Mouse (Mus musculus) kidney, postnatal 0 days (tissue): Measurements from ENCODE around the gene Gmds. TPM values are rescaled to one million over a fixed set of nuclear protein-coding genes. Genes with fewer than 3 reads are reported as not detected.
A peak's percentile ranks its signal among the peaks of the same experiment; 100 is the strongest.

Experiments used
- ATAC-seq: fragments of 200-750 bp; cut with Nextera tagmentation; replicated peaks from 2 replicates; pipeline ENCODE4 v1.8.0; 2017; ENCODE audit warnings: low read depth, moderate number of reproducible peaks, moderate TSS enrichment, moderate library complexity; ENCODE audit not compliant: low FRiP score
- DNase-seq: peaks from one replicate; pipeline ENCODE4 v3.0.0-alpha.2; 2016; ENCODE audit warnings: low spot score
- H3K27ac ChIP-seq: fragments of 300-500 bp; sonication (generic); 2 replicates; pipeline ENCODE4 v1.5.1; 2014; ENCODE audit warnings: mild to moderate bottlenecking
- H3K27me3 ChIP-seq: fragments of 300-500 bp; sonication (generic); 2 replicates; pipeline ENCODE4 v1.6.1; 2014; ENCODE audit warnings: low read length, mixed read lengths; ENCODE audit not compliant: insufficient read depth
- H3K36me3 ChIP-seq: fragments of 300-500 bp; sonication (generic); 2 replicates; pipeline ENCODE4 v1.6.1; 2014; ENCODE audit warnings: low read length, mixed read lengths; ENCODE audit not compliant: insufficient read depth
- H3K4me1 ChIP-seq: fragments of 300-500 bp; sonication (generic); replicated peaks from 2 replicates; pipeline ENCODE4 v1.6.1; 2014; ENCODE audit warnings: antibody characterized with exemption, low read length, mixed read lengths; ENCODE audit not compliant: insufficient read depth
- H3K4me2 ChIP-seq: fragments of 300-500 bp; sonication (generic); 2 replicates; pipeline ENCODE4 v1.6.1; 2014; ENCODE audit warnings: mild to moderate bottlenecking, low read length, moderate library complexity, mixed read lengths
- H3K4me3 ChIP-seq: fragments of 300-500 bp; sonication (generic); replicated peaks from 2 replicates; pipeline ENCODE4 v1.5.1; 2014; ENCODE audit warnings: low read depth, low read length
- H3K9ac ChIP-seq: fragments of 300-500 bp; sonication (generic); 2 replicates; pipeline ENCODE4 v1.6.1; 2014; ENCODE audit warnings: low read depth, low read length
- H3K9me3 ChIP-seq: fragments of 300-500 bp; sonication (generic); replicated peaks from 2 replicates; pipeline ENCODE4 v1.6.1; 2016; ENCODE audit warnings: low read length, inconsistent platforms, mixed read lengths
- CTCF ChIP-seq: IDR thresholded peaks from 2 replicates; pipeline ENCODE4 v1.5.1; 2016; ENCODE audit warnings: antibody characterized with exemption, low read depth, mild to moderate bottlenecking, moderate library complexity
- WGBS: fragments of 180-500 bp; shearing (Covaris S2); extraction: QIAGEN DNeasy Blood & Tissue Kit; methylation state at CpG from one replicate; pipeline ENCODE4 v1.1.7; 2014; 5-methylcytosine and 5-hydroxymethylcytosine counted together
- polyA plus RNA-seq: library from polyadenylated mRNA; unstranded; fragments of >200 nt; fragmentation: Nextera tagmentation; extraction: Ambion mirVana; gene quantifications from 2 replicates; pipeline ENCODE4 v1.2.1, GENCODE M21; 2015

Gene Gmds
- polyA plus RNA-seq, 1 experiment from 2014 or later: 32.7 TPM

GRCm38 (mm10) chr13:31808804-31809420 lies 529.6 kb downstream of the Gmds start:
- H3K27ac ChIP-seq: peak overlapping the region; percentile 97
- no peaks in the 10 kb centered on the region for H3K36me3 ChIP-seq
- TF ChIP-seq CTCF: no peak
- no peaks in the 10 kb centered on the region for H3K27me3 ChIP-seq
- ATAC-seq (no peak), DNase-seq (no peak)
- no peaks in the 10 kb centered on the region for H3K9me3 ChIP-seq
- WGBS: 10% methylated on average over 16 of the region's 16 CpGs
- peaks cover 11% of the 10 kb centered on the region; the same call in 1 of the 2 replicates for H3K4me1 ChIP-seq
- H3K9ac ChIP-seq: peak overlapping the region; percentile 93
- peak overlapping the region; percentile 85 for H3K4me2 ChIP-seq
- H3K4me3 ChIP-seq: peak overlapping the region; percentile 87

GRCm38 (mm10) chr13:31808116-31808803 lies 530.3 kb downstream of the Gmds start:
- DNase-seq (no peak), ATAC-seq (no peak)
- H3K4me3 ChIP-seq: peak overlapping the region; percentile 87
- peaks cover 12% of the 10 kb centered on the region; the same call in 1 of the 2 replicates for H3K4me1 ChIP-seq
- H3K9me3 ChIP-seq: no peaks in the 10 kb centered on the region
- peak overlapping the region; percentile 97 for H3K27ac ChIP-seq
- H3K36me3 ChIP-seq: no peaks in the 10 kb centered on the region
- no peaks in the 10 kb centered on the region for H3K27me3 ChIP-seq
- H3K4me2 ChIP-seq: peak overlapping the region; percentile 85
- H3K9ac ChIP-seq: peak overlapping the region; percentile 93
- WGBS: 0% methylated on average over 72 of the region's 73 CpGs
- TF ChIP-seq CTCF: peak; percentile 36; the same call in 1 of the 2 replicates

- WGBS: under 1% methylated on average over 36 of the region's 47 CpGs
- H3K36me3 ChIP-seq: no peaks in the 10 kb centered on the region
- no peaks in the 10 kb centered on the region for H3K9me3 ChIP-seq
- no peaks in the 10 kb centered on the region for H3K27me3 ChIP-seq
- H3K4me2 ChIP-seq: peak overlapping the region; percentile 85
- peak overlapping the region; percentile 93 for H3K9ac ChIP-seq
- no peak for TF ChIP-seq CTCF
- DNase-seq (no peak), ATAC-seq (no peak)
- H3K27ac ChIP-seq: peak overlapping the region; percentile 97
- H3K4me3 ChIP-seq: peak overlapping the region; percentile 87
- H3K4me1 ChIP-seq: peaks cover 12% of the 10 kb centered on the region; the same call in 1 of the 2 replicates
Observed at GRCm38 (mm10) chr13:31807736-31808115, 530.8 kb downstream of the Gmds start.

- Histone ChIP-seq H3K4me3 (peak overlapping the region; percentile 87), H3K9me3 (no peaks in the 10 kb centered on the region), H3K27me3 (no peaks in the 10 kb centered on the region), H3K9ac (peak overlapping the region; percentile 93), H3K27ac (peak overlapping the region; percentile 97), H3K36me3 (no peaks in the 10 kb centered on the region), H3K4me1 (peaks cover 12% of the 10 kb centered on the region; the same call in 1 of the 2 replicates), H3K4me2 (peak overlapping the region; percentile 85)
- peak; percentile 11; the same call in 1 of the 2 replicates for ATAC-seq
- TF ChIP-seq CTCF: no peak
- under 1% methylated on average over 98 of the region's 101 CpGs for WGBS
- DNase-seq: no peak
Observed at GRCm38 (mm10) chr13:31806890-31807735, 531.4 kb downstream of the Gmds start.

- peak within 1 kb of the TSS; percentile 85 for H3K4me2 ChIP-seq
- H3K4me1 ChIP-seq: peaks cover 15% of the 10 kb centered on the region
- ATAC-seq (peak; percentile 87), DNase-seq (peak; percentile 98)
- peak within 1 kb of the TSS; percentile 87 for H3K4me3 ChIP-seq
- H3K27ac ChIP-seq: peak within 1 kb of the TSS; percentile 97
- H3K27me3 ChIP-seq: 0 out of 2 replicates have a peak, but pooled peaks cover 4% of the 10 kb centered on the region
- no peaks in the 10 kb centered on the region for H3K9me3 ChIP-seq
- peak within 1 kb of the TSS; percentile 93 for H3K9ac ChIP-seq
- H3K36me3 ChIP-seq: no peaks in the 10 kb centered on the region
- TF ChIP-seq CTCF: no peak
- under 1% methylated on average over 37 of the region's 40 CpGs for WGBS
Observed at GRCm38 (mm10) chr13:31806428-31806832, 532.1 kb downstream of the Gmds start, which contains the start of gene Foxc1. TSS of gene Foxc1 (plus strand) at chr13:31806633.
